ENCODE assay signal across 9 mouse cellular contexts in the genomic region with DNA sequence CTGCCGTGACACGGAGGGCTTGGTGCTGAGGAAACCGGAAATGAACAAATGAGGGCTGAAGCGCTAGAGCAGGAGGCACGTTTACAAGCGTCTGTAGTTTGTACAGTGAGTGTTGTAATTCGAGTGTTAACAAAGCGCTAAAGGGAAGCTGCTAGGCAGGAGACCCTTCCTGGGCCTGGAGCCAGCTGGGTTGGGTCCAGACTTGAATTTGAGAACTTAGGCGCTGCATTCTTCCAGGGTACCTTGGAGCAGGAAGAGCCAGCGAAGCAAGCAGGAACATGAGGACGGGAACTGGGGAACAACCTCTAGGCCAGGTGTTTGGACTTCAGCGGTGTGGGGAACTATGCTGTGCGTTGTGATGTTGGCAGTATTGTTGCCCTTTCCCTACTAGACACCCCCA. TPM values are rescaled to one million over a fixed set of nuclear protein-coding genes. Genes with fewer than 3 reads are reported as not detected.
DNase-seq lines count a peak whose midpoint lies in the region.
"Had no signal": no experiment of that assay in that cellular context is flagged by ENCODE, and none has a peak within 500 bp of the region (broad histone marks: within the 10 kb centered on the region; RNA-seq: fewer than 3 reads in every experiment).

No protein-coding gene starts in this region.

- no peaks in the 10 kb centered on the region for H3K36me3 ChIP-seq in heart, embryonic 10.5 days
- H3K36me3 ChIP-seq: G1E had no signal

- DNase-seq in heart, adult 11 months: peak; percentile 87
- DNase-seq in heart, embryonic 10.5 days (ENCODE audit: low spot score): no peak
- peak; percentile 44 for DNase-seq in NIH3T3 (ENCODE audit: low read depth)
- DNase-seq in forelimb bud, embryonic 11.5 days (ENCODE audit: low read depth, low spot score): peak; percentile 35
- DNase-seq in kidney, postnatal 25 days: peak; percentile 20 to 49
- DNase-seq in ovary, postnatal 14 days (ENCODE audit: low spot score): peak; percentile 44
- DNase-seq in left cerebral cortex, adult 11 months (ENCODE audit: low spot score): no peak
- DNase-seq in thymus, postnatal 4 days: no peak

- H3K4me3 ChIP-seq in heart, embryonic 10.5 days: no peak overlapping the region

- WGBS in heart, embryonic 10.5 days: 68% methylated on average over 13 of the region's 13 CpGs

- H3K9me3 ChIP-seq in heart, embryonic 10.5 days: no peaks in the 10 kb centered on the region
- H3K9me3 ChIP-seq: G1E had no signal

- no peak overlapping the region for H3K27ac ChIP-seq in heart, embryonic 10.5 days

- H3K27me3 ChIP-seq in heart, embryonic 10.5 days (ENCODE audit: insufficient read depth, poor library complexity, severe bottlenecking): no peaks in the 10 kb centered on the region; the same call in 1 of the 2 replicates

- peaks cover 4% of the 10 kb centered on the region; the same call in 1 of the 2 replicates for H3K4me1 ChIP-seq in heart, embryonic 10.5 days

RNA-seq across cellular contexts. Expression of a gene that starts 46.9 kb away (rescaled TPM):
- polyA plus RNA-seq in heart, embryonic 10.5 days (2016; fragmentation: Nextera tagmentation; extraction: Ambion mirVana): 61.8 and 88.1 TPM in 2 replicates

RNA-seq across cellular contexts. Expression of a gene that starts 47.4 kb away (rescaled TPM):
- 0.90 and 1.6 TPM in 2 replicates for polyA plus RNA-seq in heart, embryonic 10.5 days (2016; fragmentation: Nextera tagmentation; extraction: Ambion mirVana)

Comparison
In these comparisons a context has a peak if more than half of its experiments do, and no peak if none do; other contexts are left out.
1. DNase-seq: peak in heart, adult 11 months (single experiment), NIH3T3 (single experiment), forelimb bud, embryonic 11.5 days (single experiment), kidney, postnatal 25 days (2 of 2) and ovary, postnatal 14 days (single experiment); none in heart, embryonic 10.5 days (single experiment), left cerebral cortex, adult 11 months (single experiment) and thymus, postnatal 4 days (single experiment).